Mouse (Mus musculus): ENCODE measurements around the gene Tac2. TPM values are rescaled to one million over a fixed set of nuclear protein-coding genes. Genes with fewer than 3 reads are reported as not detected.

Gene Tac2
- polyA plus RNA-seq, 2 experiments = 0.44 to 15.2 TPM

- H3K9me3 ChIP-seq (ENCODE audit: control insufficient read depth, low read length) = no peaks in the 10 kb centered on the region
- H3K27ac ChIP-seq (replicated peaks; ENCODE audit: low read depth, low read length) = no peak overlapping the region
- 12% methylated on average over 14 of the region's 14 CpGs for WGBS
- peak overlapping the region; percentile 85 for H3K4me2 ChIP-seq (replicated peaks; ENCODE audit: low read depth, low read length, severe bottlenecking)
- H3K4me1 ChIP-seq (ENCODE audit: control insufficient read depth, insufficient read depth, low read length) = peaks cover 4% of the 10 kb centered on the region
- no peak for TF ChIP-seq POLR2A (IDR thresholded peaks at IDR 0.05; ENCODE audit: borderline replicate concordance, extremely low read depth, insufficient read depth, insufficient read length)
- H3K36me3 ChIP-seq (ENCODE audit: control insufficient read depth, insufficient read depth, low read length) = no peaks in the 10 kb centered on the region
- peak overlapping the region; percentile 60 for H3K4me3 ChIP-seq (replicated peaks; ENCODE audit: low read length)
- peak overlapping the region; percentile 54 for H3K9ac ChIP-seq (ENCODE audit: low read depth, low read length, severe bottlenecking)
- peak; percentile 86 for DNase-seq (ENCODE audit: low spot score)
- ATAC-seq (ENCODE audit: low FRiP score, low read depth) = no peak
- no peaks in the 10 kb centered on the region for H3K27me3 ChIP-seq (ENCODE audit: control insufficient read depth, insufficient read depth, low read length)
Observed at GRCm38 (mm10) chr10:127677591-127678336, 46.5 kb upstream of the Tac2 start.

GRCm38 (mm10) chr10:127679208-127679607, 45.1 kb upstream of the Tac2 start:
- 96% methylated on average over 1 of the region's 1 CpGs for WGBS
- ATAC-seq (ENCODE audit: low FRiP score, low read depth) = no peak
- Histone ChIP-seq H3K9ac (ENCODE audit: low read depth, low read length, severe bottlenecking) (no peak overlapping the region), H3K36me3 (ENCODE audit: control insufficient read depth, insufficient read depth, low read length) (no peaks in the 10 kb centered on the region), H3K9me3 (ENCODE audit: control insufficient read depth, low read length) (no peaks in the 10 kb centered on the region), H3K4me2 (replicated peaks; ENCODE audit: low read depth, low read length, severe bottlenecking) (no peak overlapping the region), H3K4me1 (ENCODE audit: control insufficient read depth, insufficient read depth, low read length) (peaks cover 4% of the 10 kb centered on the region), H3K4me3 (replicated peaks; ENCODE audit: low read length) (no peak overlapping the region), H3K27me3 (ENCODE audit: control insufficient read depth, insufficient read depth, low read length) (no peaks in the 10 kb centered on the region), H3K27ac (replicated peaks; ENCODE audit: low read depth, low read length) (no peak overlapping the region)
- no peak for TF ChIP-seq POLR2A (IDR thresholded peaks at IDR 0.05; ENCODE audit: borderline replicate concordance, extremely low read depth, insufficient read depth, insufficient read length)
- DNase-seq (ENCODE audit: low spot score) = no peak

GRCm38 (mm10) chr10:127679881-127680280, 44.4 kb upstream of the Tac2 start:
- Histone ChIP-seq H3K27ac (replicated peaks; ENCODE audit: low read depth, low read length) (no peak overlapping the region), H3K4me1 (ENCODE audit: control insufficient read depth, insufficient read depth, low read length) (peaks cover 4% of the 10 kb centered on the region), H3K36me3 (ENCODE audit: control insufficient read depth, insufficient read depth, low read length) (no peaks in the 10 kb centered on the region), H3K27me3 (ENCODE audit: control insufficient read depth, insufficient read depth, low read length) (no peaks in the 10 kb centered on the region), H3K9ac (ENCODE audit: low read depth, low read length, severe bottlenecking) (no peak overlapping the region), H3K4me2 (replicated peaks; ENCODE audit: low read depth, low read length, severe bottlenecking) (no peak overlapping the region), H3K4me3 (replicated peaks; ENCODE audit: low read length) (no peak overlapping the region), H3K9me3 (ENCODE audit: control insufficient read depth, low read length) (no peaks in the 10 kb centered on the region)
- DNase-seq (ENCODE audit: low spot score) (no peak), ATAC-seq (ENCODE audit: low FRiP score, low read depth) (no peak)
- no peak for TF ChIP-seq POLR2A (IDR thresholded peaks at IDR 0.05; ENCODE audit: borderline replicate concordance, extremely low read depth, insufficient read depth, insufficient read length)
- 88% methylated on average over 3 of the region's 3 CpGs for WGBS

GRCm38 (mm10) chr10:127682886-127683285, 41.4 kb upstream of the Tac2 start:
- no peak for TF ChIP-seq POLR2A (IDR thresholded peaks at IDR 0.05; ENCODE audit: borderline replicate concordance, extremely low read depth, insufficient read depth, insufficient read length)
- Histone ChIP-seq H3K4me1 (ENCODE audit: control insufficient read depth, insufficient read depth, low read length) (no peaks in the 10 kb centered on the region), H3K36me3 (ENCODE audit: control insufficient read depth, insufficient read depth, low read length) (no peaks in the 10 kb centered on the region), H3K4me3 (replicated peaks; ENCODE audit: low read length) (no peak overlapping the region), H3K9me3 (ENCODE audit: control insufficient read depth, low read length) (no peaks in the 10 kb centered on the region), H3K27ac (replicated peaks; ENCODE audit: low read depth, low read length) (no peak overlapping the region), H3K9ac (ENCODE audit: low read depth, low read length, severe bottlenecking) (no peak overlapping the region), H3K27me3 (ENCODE audit: control insufficient read depth, insufficient read depth, low read length) (no peaks in the 10 kb centered on the region), H3K4me2 (replicated peaks; ENCODE audit: low read depth, low read length, severe bottlenecking) (no peak overlapping the region)
- 64% methylated on average over 6 of the region's 6 CpGs for WGBS
- ATAC-seq (ENCODE audit: low FRiP score, low read depth) (no peak), DNase-seq (ENCODE audit: low spot score) (no peak)

GRCm38 (mm10) chr10:127691053-127691452, 33.2 kb upstream of the Tac2 start:
- ATAC-seq (ENCODE audit: low FRiP score, low read depth) = no peak
- 23% methylated on average over 1 of the region's 1 CpGs for WGBS
- no peak overlapping the region for H3K9ac ChIP-seq (ENCODE audit: low read depth, low read length, severe bottlenecking)
- peaks cover 48% of the 10 kb centered on the region for H3K36me3 ChIP-seq (ENCODE audit: control insufficient read depth, insufficient read depth, low read length)
- DNase-seq (ENCODE audit: low spot score) = no peak
- H3K4me1 ChIP-seq (ENCODE audit: control insufficient read depth, insufficient read depth, low read length) = no peaks in the 10 kb centered on the region
- no peaks in the 10 kb centered on the region for H3K27me3 ChIP-seq (ENCODE audit: control insufficient read depth, insufficient read depth, low read length)
- H3K9me3 ChIP-seq (ENCODE audit: control insufficient read depth, low read length) = no peaks in the 10 kb centered on the region
- no peak for TF ChIP-seq POLR2A (IDR thresholded peaks at IDR 0.05; ENCODE audit: borderline replicate concordance, extremely low read depth, insufficient read depth, insufficient read length)
- no peak overlapping the region for H3K4me3 ChIP-seq (replicated peaks; ENCODE audit: low read length)
- H3K4me2 ChIP-seq (replicated peaks; ENCODE audit: low read depth, low read length, severe bottlenecking) = no peak overlapping the region
- H3K27ac ChIP-seq (replicated peaks; ENCODE audit: low read depth, low read length) = no peak overlapping the region
